Mouse (Mus musculus) limb, embryonic 14.5 days (tissue): ENCODE measurements around the gene Mark3. TPM values are rescaled to one million over a fixed set of nuclear protein-coding genes. Genes with fewer than 3 reads are reported as not detected.
A peak's percentile ranks its signal among the peaks of the same experiment; 100 is the strongest.

ENCODE experiments used
- ATAC-seq: fragments of 200-750 bp; cut with Nextera tagmentation; 2 replicates; pipeline ENCODE4 v1.8.0; 2017; ENCODE audit warnings: low read depth, moderate number of reproducible peaks, moderate TSS enrichment; ENCODE audit not compliant: low FRiP score
- DNase-seq: peaks from one replicate; pipeline ENCODE4 v3.0.0-alpha.2; 2015; ENCODE audit warnings: low spot score
- H3K27ac ChIP-seq: fragments of 300-500 bp; sonication (generic); replicated peaks from 2 replicates; pipeline ENCODE4 v1.5.1; 2014; ENCODE audit warnings: low read depth, mild to moderate bottlenecking, low read length, moderate library complexity, mixed read lengths
- H3K27me3 ChIP-seq: fragments of 300-500 bp; sonication (generic); 2 replicates; pipeline ENCODE4 v1.6.1; 2014; ENCODE audit warnings: low read length, mixed read lengths; ENCODE audit not compliant: control insufficient read depth, insufficient read depth
- H3K36me3 ChIP-seq: fragments of 300-500 bp; sonication (generic); 2 replicates; pipeline ENCODE4 v1.6.1; 2014; ENCODE audit warnings: mild to moderate bottlenecking, low read length, moderate library complexity, mixed read lengths; ENCODE audit not compliant: control insufficient read depth, insufficient read depth
- H3K4me1 ChIP-seq: fragments of 300-500 bp; sonication (generic); 2 replicates; pipeline ENCODE4 v1.6.1; 2014; ENCODE audit warnings: antibody characterized with exemption, low read length, mixed read lengths; ENCODE audit not compliant: control insufficient read depth, insufficient read depth
- H3K4me2 ChIP-seq: fragments of 300-500 bp; sonication (generic); replicated peaks from 2 replicates; pipeline ENCODE4 v1.6.1; 2014; ENCODE audit warnings: low read depth, mild to moderate bottlenecking, low read length, moderate library complexity; ENCODE audit not compliant: severe bottlenecking
- H3K4me3 ChIP-seq: fragments of 300-500 bp; sonication (generic); replicated peaks from 2 replicates; pipeline ENCODE4 v1.5.1; 2014; ENCODE audit warnings: low read length
- H3K9ac ChIP-seq: fragments of 300-500 bp; sonication (generic); 2 replicates; pipeline ENCODE4 v1.6.1; 2014; ENCODE audit warnings: mild to moderate bottlenecking, low read depth, low read length, moderate library complexity; ENCODE audit not compliant: severe bottlenecking
- H3K9me3 ChIP-seq: fragments of 300-500 bp; sonication (generic); 2 replicates; pipeline ENCODE4 v1.6.1; 2016; ENCODE audit warnings: low read length; ENCODE audit not compliant: control insufficient read depth
- POLR2A ChIP-seq: fragments of 200-500 bp; IDR thresholded peaks from 2 replicates; pipeline ENCODE4 v1.8.0; 2012; ENCODE audit warnings: inconsistent platforms, mild to moderate bottlenecking, moderate library complexity, borderline replicate concordance; ENCODE audit not compliant: insufficient read depth, insufficient read length; ENCODE audit errors: extremely low read depth
- WGBS: fragments of 180-500 bp; shearing (Covaris S2); extraction: QIAGEN DNeasy Blood & Tissue Kit; methylation state at CpG from one replicate; pipeline ENCODE4 v1.1.7; 2014; 5-methylcytosine and 5-hydroxymethylcytosine counted together
- polyA plus RNA-seq, 2 experiments: library from polyadenylated mRNA; depleted of rRNA in 1 of 2; stranded (reverse) in 1 of 2; unstranded in 1 of 2; fragments of >200 nt; fragmentation: Nextera tagmentation in 1 of 2; extraction: Ambion mirVana in 1 of 2; gene quantifications; 2 replicates each; pipeline versions ENCODE4 v1.2.1 to v1.2.3; 2012 to 2014

The Mark3 gene
- polyA plus RNA-seq, 2 experiments, result 49.8 to 80.5 TPM

DNA sequence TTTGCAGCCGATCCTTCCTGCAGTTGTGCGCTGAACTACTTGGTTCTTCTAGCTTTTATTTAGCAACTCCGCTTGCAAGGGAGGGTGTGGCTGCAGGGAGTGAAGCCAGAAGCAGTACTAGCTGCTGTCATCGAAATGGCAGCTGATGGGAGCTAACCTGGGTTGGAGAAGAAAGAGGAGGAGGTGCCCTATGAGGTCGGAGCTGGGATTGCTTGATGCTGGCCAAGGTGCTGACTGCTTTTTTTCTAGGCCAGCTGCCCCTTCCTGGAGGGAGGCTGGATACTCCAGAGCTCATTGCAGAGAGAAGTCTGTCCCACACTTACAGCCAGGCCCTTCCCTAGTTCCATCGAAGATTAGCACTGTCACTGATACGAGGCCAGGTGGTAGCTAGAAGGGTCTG is 104.7 kb downstream of the Mark3 start:
- Histone ChIP-seq H3K9ac (peak overlapping the region; percentile 74), H3K4me1 (peaks cover 10% of the 10 kb centered on the region), H3K9me3 (no peaks in the 10 kb centered on the region), H3K4me2 (peak overlapping the region; percentile 93), H3K36me3 (peaks cover 25% of the 10 kb centered on the region), H3K27me3 (0 out of 2 replicates have a peak, but pooled peaks cover 4% of the 10 kb centered on the region), H3K27ac (no peak overlapping the region), H3K4me3 (peak overlapping the region; percentile 83)
- DNase-seq, result no peak
- no peak for ATAC-seq
- no peak for TF ChIP-seq POLR2A
- WGBS, result 47% methylated on average over 7 of the region's 7 CpGs

GRCm38 (mm10) chr12:111680661-111681060 is 106.3 kb downstream of the Mark3 start:
- 96% methylated on average over 13 of the region's 13 CpGs for WGBS
- Histone ChIP-seq H3K27me3 (no peaks in the 10 kb centered on the region), H3K9ac (no peak overlapping the region), H3K4me3 (no peak overlapping the region), H3K4me1 (peaks cover 10% of the 10 kb centered on the region), H3K9me3 (no peaks in the 10 kb centered on the region), H3K27ac (no peak overlapping the region), H3K36me3 (peaks cover 25% of the 10 kb centered on the region), H3K4me2 (no peak overlapping the region)
- no peak for ATAC-seq
- TF ChIP-seq POLR2A, result no peak
- no peak for DNase-seq

DNA sequence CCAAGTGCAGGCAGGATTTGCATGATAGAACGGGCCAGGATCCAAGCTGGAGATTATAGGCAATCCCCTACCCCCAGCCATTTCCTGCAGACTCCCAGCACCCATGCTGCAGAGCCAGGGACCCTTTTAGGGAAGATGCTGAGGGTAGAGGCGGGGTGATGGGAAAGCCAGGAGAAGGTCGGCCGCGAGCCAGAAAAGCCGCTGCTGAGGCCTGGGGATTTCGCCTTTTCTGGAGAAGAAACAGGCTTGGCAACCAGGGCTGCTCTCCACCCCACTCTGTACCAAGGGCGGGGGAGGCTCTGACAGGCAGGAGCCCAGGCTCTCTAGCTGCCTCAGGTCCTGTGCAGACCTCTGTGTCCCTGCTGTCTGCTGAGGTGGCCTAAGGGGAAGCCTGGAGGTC is 107.0 kb downstream of the Mark3 start:
- Histone ChIP-seq H3K27ac (no peak overlapping the region), H3K9ac (no peak overlapping the region), H3K4me2 (no peak overlapping the region), H3K9me3 (no peaks in the 10 kb centered on the region), H3K36me3 (peaks cover 25% of the 10 kb centered on the region), H3K4me3 (no peak overlapping the region), H3K4me1 (peaks cover 10% of the 10 kb centered on the region), H3K27me3 (no peaks in the 10 kb centered on the region)
- DNase-seq (no peak), ATAC-seq (no peak)
- 89% methylated on average over 8 of the region's 8 CpGs for WGBS
- no peak for TF ChIP-seq POLR2A

- DNase-seq (no peak), ATAC-seq (no peak)
- 91% methylated on average over 5 of the region's 5 CpGs for WGBS
- Histone ChIP-seq H3K27ac (no peak overlapping the region), H3K4me2 (no peak overlapping the region), H3K9ac (no peak overlapping the region), H3K9me3 (no peaks in the 10 kb centered on the region), H3K36me3 (peaks cover 25% of the 10 kb centered on the region), H3K4me3 (no peak overlapping the region), H3K4me1 (peaks cover 10% of the 10 kb centered on the region), H3K27me3 (no peaks in the 10 kb centered on the region)
- no peak for TF ChIP-seq POLR2A
Observed at GRCm38 (mm10) chr12:111682003-111682402, 107.7 kb downstream of the Mark3 start.

GRCm38 (mm10) chr12:111682806-111683205 is 108.5 kb downstream of the Mark3 start:
- ATAC-seq, result no peak
- 75% methylated on average over 5 of the region's 5 CpGs for WGBS
- Histone ChIP-seq H3K4me1 (peaks cover 4% of the 10 kb centered on the region; the same call in 1 of the 2 replicates), H3K27ac (no peak overlapping the region), H3K36me3 (peaks cover 25% of the 10 kb centered on the region), H3K9me3 (no peaks in the 10 kb centered on the region), H3K9ac (no peak overlapping the region), H3K4me3 (no peak overlapping the region), H3K4me2 (no peak overlapping the region), H3K27me3 (no peaks in the 10 kb centered on the region)
- DNase-seq, result no peak
- no peak for TF ChIP-seq POLR2A

DNA sequence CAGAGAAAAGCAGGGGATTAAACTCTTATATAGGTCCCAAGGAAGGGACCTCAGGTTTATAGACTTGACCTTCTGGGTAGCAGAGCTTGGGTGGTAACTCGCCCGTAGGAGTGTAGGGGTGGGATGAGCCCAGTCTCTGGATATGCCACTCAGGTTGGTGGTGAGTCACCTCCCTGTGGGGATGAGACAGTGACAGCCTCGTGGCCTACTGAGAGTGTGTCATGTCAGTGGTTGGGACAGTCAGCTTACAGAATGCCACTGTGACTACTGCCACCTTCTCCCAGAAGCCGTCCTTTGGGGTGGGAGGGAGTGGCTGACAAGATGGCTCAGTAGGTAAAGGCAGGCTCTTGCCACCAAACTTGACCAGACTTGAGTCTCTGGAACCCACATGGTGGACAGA is 112.1 kb downstream of the Mark3 start:
- 75% methylated on average over 4 of the region's 4 CpGs for whole genome bisulfite sequencing
- Histone ChIP-seq H3K4me3 (no peak overlapping the region), H3K27ac (no peak overlapping the region), H3K9ac (no peak overlapping the region), H3K9me3 (no peaks in the 10 kb centered on the region), H3K27me3 (no peaks in the 10 kb centered on the region), H3K36me3 (peaks cover 16% of the 10 kb centered on the region), H3K4me2 (no peak overlapping the region), H3K4me1 (peaks cover 2% of the 10 kb centered on the region; the same call in 1 of the 2 replicates)
- TF ChIP-seq POLR2A, result no peak
- DNase-seq (no peak), ATAC-seq (no peak)
